Mouse (Mus musculus) retina, postnatal 1 day (tissue): ENCODE data around the gene Umps.

Experiments
- DNase-seq: peaks from one replicate; pipeline ENCODE4 v3.0.0-alpha.2; 2012

Umps gene

DNA sequence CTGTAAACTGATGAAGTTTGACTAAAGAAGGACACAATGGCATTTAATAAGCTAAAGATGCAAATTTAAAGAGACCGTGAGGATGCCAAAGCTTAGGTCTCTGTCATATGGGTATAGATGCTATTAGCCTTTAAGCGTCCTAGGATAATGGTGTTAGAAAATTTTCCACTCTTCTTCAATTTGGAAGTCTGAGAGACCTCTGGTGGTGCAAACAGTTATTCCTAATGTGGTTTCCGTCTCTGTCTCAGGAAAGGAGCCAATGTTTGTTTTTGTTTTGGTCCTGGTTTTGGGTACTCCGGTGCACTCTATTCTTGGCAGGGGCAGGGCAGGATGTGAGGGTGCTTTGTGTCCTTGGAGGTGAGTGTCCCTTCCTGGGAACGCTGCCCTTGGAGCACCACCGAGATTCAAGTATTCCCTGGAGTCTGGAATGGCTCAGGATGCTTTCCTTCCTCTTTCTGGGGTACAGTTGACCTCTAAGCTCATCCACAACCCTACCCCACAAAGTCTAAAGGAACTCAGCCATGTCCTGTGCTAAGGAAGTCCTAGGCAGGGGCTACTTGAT, 39.5 kb downstream of the Umps start:
- DNase-seq, result no peak

DNA sequence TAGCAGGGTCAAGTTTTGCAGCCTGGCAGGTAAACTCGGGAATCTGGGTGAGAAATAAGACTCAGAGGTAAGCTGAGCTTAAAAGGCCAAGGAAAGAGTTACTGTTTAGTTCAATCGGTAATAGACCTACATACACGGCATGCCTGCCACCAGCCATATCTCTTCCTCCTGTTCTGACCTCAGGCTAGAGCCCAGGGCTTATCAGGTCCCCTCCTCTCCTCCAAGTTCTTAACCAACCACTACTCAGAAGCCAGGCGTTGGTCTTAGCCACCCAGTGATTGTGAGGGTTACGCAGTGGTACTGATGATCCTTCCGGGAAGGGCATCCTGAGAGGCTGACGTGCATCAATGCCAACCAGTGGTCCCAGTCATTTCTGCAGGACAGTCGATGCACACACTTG, 43.1 kb downstream of the Umps start:
- DNase-seq, result no peak

DNA sequence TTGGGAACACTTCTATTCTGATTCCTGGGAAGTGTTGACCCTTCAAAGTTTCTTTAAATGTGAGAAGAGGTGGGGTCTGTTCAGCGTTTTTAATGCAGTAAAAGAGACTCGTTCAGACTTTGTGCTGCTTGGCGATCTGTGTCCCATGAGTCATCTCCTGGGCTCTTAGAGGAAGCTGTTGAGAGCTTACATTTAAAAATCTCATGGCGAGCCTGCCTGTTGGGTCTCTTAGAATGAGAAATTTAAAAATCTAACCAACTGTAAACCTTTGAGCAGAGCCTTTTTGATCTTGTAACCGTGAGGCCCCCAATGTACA, 43.9 kb downstream of the Umps start:
- DNase-seq, result no peak

DNA sequence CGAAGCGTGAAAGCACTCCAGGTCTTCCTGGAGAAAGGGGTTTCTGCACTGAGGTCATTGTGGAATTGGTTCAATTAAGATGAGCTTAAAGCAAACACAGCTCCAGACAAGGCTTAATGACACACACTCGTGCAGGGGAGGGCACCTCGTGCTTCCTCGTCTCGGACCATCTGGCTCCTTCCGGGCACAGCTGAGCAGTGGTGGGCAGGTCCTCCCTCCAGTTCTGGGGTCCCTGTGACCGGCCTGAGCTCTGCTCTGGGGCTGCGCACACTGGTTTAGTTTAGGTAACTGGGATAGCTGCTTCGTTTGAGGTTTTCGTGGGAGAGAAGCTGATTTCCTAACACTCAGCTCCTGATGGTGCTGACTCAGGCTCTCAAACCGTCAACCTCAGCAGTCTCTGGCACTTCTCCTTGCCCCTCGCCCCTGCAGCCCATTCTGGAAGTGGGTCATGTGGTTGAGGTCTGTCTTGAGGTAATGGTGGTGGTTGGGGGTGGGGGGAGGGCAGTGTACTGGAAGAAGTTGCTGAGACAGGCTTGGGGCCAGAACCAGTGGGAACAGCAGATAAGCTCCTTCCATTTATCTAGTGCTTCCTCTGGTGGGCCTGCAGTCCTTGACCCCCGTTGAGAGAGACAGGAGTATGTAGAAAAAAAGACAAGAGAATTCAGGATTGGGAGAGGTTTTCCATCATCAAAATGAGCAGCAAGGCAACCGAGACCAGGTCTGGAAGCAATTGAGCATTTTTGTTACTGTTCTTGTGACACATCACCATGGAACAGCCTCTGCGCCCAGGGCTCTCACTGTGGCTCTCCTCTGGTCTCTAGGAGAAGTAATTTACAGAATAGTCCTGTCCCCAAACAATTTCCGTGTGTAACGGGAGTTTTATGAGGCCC, 44.5 kb downstream of the Umps start:
- DNase-seq, result peak; percentile 83

DNA sequence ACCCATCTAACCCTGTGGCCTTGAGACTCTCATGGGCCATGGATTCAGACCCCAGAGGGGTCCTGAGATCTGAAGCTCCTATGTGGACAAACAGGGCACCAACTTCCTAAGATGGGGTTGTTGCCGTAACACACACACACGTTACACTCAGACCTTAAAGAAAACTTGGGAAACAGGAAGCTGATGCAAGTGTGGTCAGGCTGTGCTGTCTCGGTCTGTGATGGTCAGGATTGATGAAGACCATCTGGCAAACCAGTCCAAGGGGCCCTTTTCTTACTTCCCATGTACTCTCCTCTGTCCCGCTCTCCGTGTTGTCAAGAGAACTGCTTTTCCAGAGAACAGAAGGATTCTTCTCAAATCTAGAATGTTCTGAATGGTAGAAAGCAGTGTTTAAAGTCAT, 45.3 kb downstream of the Umps start:
- DNase-seq, result no peak

DNA sequence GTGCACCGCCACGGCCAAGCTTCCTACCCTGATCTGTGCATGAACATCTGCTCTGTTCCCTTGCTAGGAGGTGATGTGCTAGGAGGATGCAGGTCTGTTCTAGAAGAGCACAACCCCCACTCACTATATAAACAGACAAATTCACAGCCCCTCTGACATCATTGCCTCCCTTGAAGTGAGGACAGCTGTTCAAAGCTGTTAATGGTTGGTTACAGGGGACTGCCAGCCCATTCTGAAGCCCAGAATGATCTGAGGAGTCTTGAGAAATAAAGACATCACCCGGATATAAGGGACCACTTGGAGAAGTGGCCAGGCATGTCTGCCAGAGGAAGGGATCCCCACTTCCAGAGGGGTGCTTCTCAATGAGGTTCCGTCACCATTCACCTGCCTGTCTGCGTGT, 48.9 kb downstream of the Umps start:
- DNase-seq, result no peak

DNA sequence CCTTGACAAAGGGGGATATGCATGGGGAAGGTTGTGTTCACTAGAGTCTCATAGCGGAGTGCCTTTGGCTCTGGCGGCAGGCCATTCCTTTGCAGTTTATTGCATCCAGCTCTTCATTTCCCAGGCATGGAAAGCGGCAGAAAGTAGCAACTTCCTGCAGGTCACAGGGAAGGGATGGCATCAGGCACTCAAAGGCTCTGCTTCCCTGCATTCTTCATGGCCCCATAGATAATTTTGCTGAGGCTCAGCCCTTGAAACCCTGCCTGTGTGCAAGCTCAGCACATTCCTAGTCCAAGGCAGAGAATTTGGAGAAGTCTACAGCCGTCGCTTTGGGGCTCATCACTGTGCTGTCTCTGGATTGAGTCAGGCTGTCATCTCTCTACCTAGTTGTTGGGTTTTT, 49.4 kb downstream of the Umps start:
- no peak for DNase-seq

DNA sequence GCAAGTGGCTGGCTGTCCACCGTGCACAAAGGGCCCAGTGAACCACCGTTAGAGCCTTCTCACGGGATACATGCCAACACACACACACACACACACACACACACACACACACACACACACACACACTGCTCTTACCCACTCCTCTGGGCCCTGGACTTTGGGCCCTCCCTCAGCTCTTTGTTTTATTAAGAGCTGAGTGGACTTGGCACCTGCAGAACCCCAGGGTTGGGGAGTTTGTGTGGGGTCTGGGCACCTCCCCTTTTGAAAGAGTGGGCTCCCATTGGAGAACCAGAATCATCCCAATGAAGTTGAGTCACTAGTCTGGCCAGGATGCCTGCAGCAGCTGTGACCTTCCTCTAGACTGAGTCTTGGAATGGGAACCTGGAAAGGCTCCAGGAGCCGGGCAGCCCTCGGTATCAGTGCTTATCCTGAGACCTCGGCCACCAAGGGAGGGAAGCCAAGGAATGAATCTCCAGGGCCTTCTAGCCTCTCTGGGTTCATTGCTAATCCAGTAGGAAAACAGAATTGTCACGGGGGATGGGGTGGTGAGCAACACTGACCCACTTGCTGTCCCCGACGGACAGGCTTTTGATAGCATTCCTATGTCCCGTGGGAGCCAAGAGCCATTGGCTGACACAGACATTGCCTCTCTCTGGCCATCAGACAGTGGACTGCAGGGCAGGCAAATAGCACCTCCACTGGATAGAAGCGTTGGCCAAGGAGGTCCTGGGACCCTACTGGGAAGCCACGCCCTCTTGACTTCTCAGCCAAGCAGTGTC, 50.2 kb downstream of the Umps start:
- peak; percentile 39 for DNase-seq

DNA sequence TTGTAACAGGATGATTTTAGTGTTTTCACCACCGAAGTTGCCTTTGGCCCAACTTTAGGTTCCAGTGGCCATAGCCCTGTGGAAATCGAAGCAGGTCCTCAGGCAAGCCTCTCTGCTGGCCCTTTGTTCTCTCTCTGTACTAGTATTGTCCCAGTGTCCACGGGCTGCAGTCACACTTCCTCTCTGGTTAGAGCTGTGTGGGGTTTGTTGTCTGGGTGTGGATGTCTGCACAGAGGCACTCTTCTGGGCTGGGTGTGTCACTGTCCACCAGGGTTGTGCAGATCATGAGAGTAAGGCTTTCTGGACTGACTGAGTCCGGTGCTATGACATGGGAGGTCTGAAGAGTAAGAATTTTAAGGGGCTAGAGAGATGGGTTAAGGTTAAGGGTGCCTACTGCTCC, 51.8 kb downstream of the Umps start:
- no peak for DNase-seq

DNA sequence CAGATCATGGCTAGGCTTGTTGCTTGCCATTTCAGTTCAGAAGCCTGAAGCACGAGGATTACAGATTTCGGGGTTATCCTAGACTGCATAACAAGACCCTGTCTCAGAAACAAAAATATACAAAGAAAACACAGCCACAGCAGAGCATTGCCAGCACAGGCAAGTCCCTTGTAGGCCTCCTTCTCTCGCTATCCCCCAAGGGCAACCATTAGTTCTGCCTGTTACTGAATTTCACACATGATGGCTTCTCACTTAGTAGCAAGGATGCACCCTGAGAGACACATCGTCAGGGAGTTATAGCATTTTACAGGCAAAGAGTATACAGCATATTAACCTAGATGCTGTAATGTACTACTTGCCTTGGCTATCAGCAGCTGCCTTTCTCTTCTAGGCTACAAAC, 58.6 kb downstream of the Umps start:
- peak; percentile 64 for DNase-seq
